Mouse (Mus musculus) C2C12 (cell line): ENCODE results near the gene Melk. TPM values are rescaled to one million over a fixed set of nuclear protein-coding genes. Genes with fewer than 3 reads are reported as not detected.

ENCODE experiments used
- H3K27me3 ChIP-seq: one replicate; pipeline ENCODE4 v1.6.1; 2011; ENCODE audit not compliant: control insufficient read depth, insufficient read depth, insufficient read length
- H3K36me3 ChIP-seq: one replicate; pipeline ENCODE4 v1.6.1; 2011; ENCODE audit not compliant: control insufficient read depth, insufficient read depth
- H3K4me3 ChIP-seq: one replicate; pipeline ENCODE4 v1.5.1; 2011; ENCODE audit warnings: mild to moderate bottlenecking, control low read depth; ENCODE audit not compliant: poor library complexity, insufficient read depth, severe bottlenecking
- H3K79me2 ChIP-seq: one replicate; pipeline ENCODE4 v1.6.1; 2011; ENCODE audit not compliant: control insufficient read depth, insufficient read depth
- H3K79me3 ChIP-seq: one replicate; pipeline ENCODE4 v1.6.1; 2011; ENCODE audit warnings: low read depth, control low read depth
- H3ac ChIP-seq: one replicate; pipeline ENCODE3; 2011; ENCODE audit warnings: low read depth; ENCODE audit not compliant: control insufficient read depth, insufficient read length
- CEBPB ChIP-seq: IDR thresholded peaks from one replicate; pipeline ENCODE4 v1.6.1; 2011; ENCODE audit warnings: low read depth, mild to moderate bottlenecking, control low read depth, moderate library complexity
- CTCF ChIP-seq: IDR thresholded peaks from one replicate; pipeline ENCODE4 v1.5.1; 2011; ENCODE audit not compliant: control insufficient read depth, insufficient read depth, insufficient read length
- FOSL1 ChIP-seq: IDR thresholded peaks from one replicate; pipeline ENCODE4 v1.8.0; 2011; ENCODE audit warnings: mild to moderate bottlenecking, low read length; ENCODE audit not compliant: poor library complexity, insufficient read depth, severe bottlenecking
- MAX ChIP-seq: IDR thresholded peaks from one replicate; pipeline ENCODE4 v1.6.1; 2011; ENCODE audit warnings: mild to moderate bottlenecking, control low read depth
- MYOD1 ChIP-seq: IDR thresholded peaks from one replicate; pipeline ENCODE4 v1.6.1; 2011; ENCODE audit warnings: low read depth; ENCODE audit not compliant: control insufficient read depth, insufficient read length
- MYOG ChIP-seq: IDR thresholded peaks from one replicate; pipeline ENCODE4 v1.6.1; 2011; ENCODE audit not compliant: control insufficient read depth, insufficient read length; ENCODE audit errors: extremely low read depth
- USF1 ChIP-seq: IDR thresholded peaks from one replicate; pipeline ENCODE4 v1.6.1; 2011; ENCODE audit warnings: low read depth, mild to moderate bottlenecking, control low read depth, moderate library complexity
- polyA plus RNA-seq: library from polyadenylated mRNA; unstranded; fragments of >200 nt; fragmentation: generic; extraction: Trizol; gene quantifications from one replicate; pipeline ENCODE4 v1.2.1, GENCODE M21; 2012; ENCODE audit warnings: missing spikeins

Melk gene
- polyA plus RNA-seq, 1 experiment: 25.0 TPM

GRCm38 (mm10) chr4:44259126-44259525 is 41.5 kb upstream of the Melk start:
- H3K27me3 ChIP-seq: peaks cover 6% of the 10 kb centered on the region
- H3K4me3 ChIP-seq: no peak overlapping the region
- no peaks in the 10 kb centered on the region for H3K79me2 ChIP-seq
- H3K36me3 ChIP-seq: no peaks in the 10 kb centered on the region
- TF ChIP-seq CEBPB (no peak), MAX (no peak)
- no peaks in the 10 kb centered on the region for H3K79me3 ChIP-seq
- H3ac ChIP-seq: no peak overlapping the region

- Histone ChIP-seq H3K36me3 (no peaks in the 10 kb centered on the region), H3K27me3 (no peaks in the 10 kb centered on the region), H3K4me3 (no peak overlapping the region), H3K79me2 (no peaks in the 10 kb centered on the region), H3K79me3 (no peaks in the 10 kb centered on the region), H3ac (no peak overlapping the region)
- TF ChIP-seq MYOG (no peak), MYOD1 (no peak), FOSL1 (no peak), MAX (no peak), USF1 (no peak), CEBPB (no peak), CTCF (no peak)
These were observed 40.4 kb upstream of the Melk start for GRCm38 (mm10) chr4:44260244-44260643.

GRCm38 (mm10) chr4:44265500-44265899 is 35.2 kb upstream of the Melk start:
- Histone ChIP-seq H3K36me3 (no peaks in the 10 kb centered on the region), H3K79me2 (no peaks in the 10 kb centered on the region), H3ac (no peak overlapping the region), H3K27me3 (no peaks in the 10 kb centered on the region), H3K4me3 (no peak overlapping the region), H3K79me3 (no peaks in the 10 kb centered on the region)
- TF ChIP-seq CTCF (no peak), CEBPB (no peak), USF1 (no peak), FOSL1 (no peak), MYOG (no peak), MAX (no peak), MYOD1 (no peak)

GRCm38 (mm10) chr4:44267437-44267836 is 33.2 kb upstream of the Melk start:
- Histone ChIP-seq H3K79me3 (no peaks in the 10 kb centered on the region), H3K79me2 (no peaks in the 10 kb centered on the region), H3ac (no peak overlapping the region), H3K4me3 (no peak overlapping the region), H3K36me3 (no peaks in the 10 kb centered on the region), H3K27me3 (no peaks in the 10 kb centered on the region)
- TF ChIP-seq FOSL1: no peak
- TF ChIP-seq USF1: no peak
- no peak for TF ChIP-seq MAX
- no peak for TF ChIP-seq MYOD1
- TF ChIP-seq CEBPB: no peak
- no peak for TF ChIP-seq MYOG
- no peak for TF ChIP-seq CTCF

- no peaks in the 10 kb centered on the region for H3K36me3 ChIP-seq
- no peaks in the 10 kb centered on the region for H3K27me3 ChIP-seq
- H3K79me3 ChIP-seq: no peaks in the 10 kb centered on the region
- H3K4me3 ChIP-seq: no peak overlapping the region
- no peaks in the 10 kb centered on the region for H3K79me2 ChIP-seq
- no peak for TF ChIP-seq USF1
- no peak for TF ChIP-seq MAX
- TF ChIP-seq CEBPB: no peak
- no peak for TF ChIP-seq MYOG
- no peak for TF ChIP-seq FOSL1
- no peak for TF ChIP-seq MYOD1
- no peak for TF ChIP-seq CTCF
- no peak overlapping the region for H3ac ChIP-seq
These were observed 31.3 kb upstream of the Melk start for GRCm38 (mm10) chr4:44269376-44269817.

GRCm38 (mm10) chr4:44271134-44271533 is 29.5 kb upstream of the Melk start:
- TF ChIP-seq USF1 (no peak), MYOG (no peak), FOSL1 (no peak), CTCF (no peak), MYOD1 (no peak), MAX (no peak), CEBPB (no peak)
- Histone ChIP-seq H3ac (no peak overlapping the region), H3K36me3 (no peaks in the 10 kb centered on the region), H3K27me3 (no peaks in the 10 kb centered on the region), H3K79me3 (no peaks in the 10 kb centered on the region), H3K79me2 (no peaks in the 10 kb centered on the region), H3K4me3 (no peak overlapping the region)
